Mouse (Mus musculus): ENCODE measurements at regions not wholly inside any gene's neighbourhood (a gene's known extent, or its start where the extent isn't known, plus 50 kb on each side); places are given as distances from the start of the nearest gene placed in this dataset.

DNA sequence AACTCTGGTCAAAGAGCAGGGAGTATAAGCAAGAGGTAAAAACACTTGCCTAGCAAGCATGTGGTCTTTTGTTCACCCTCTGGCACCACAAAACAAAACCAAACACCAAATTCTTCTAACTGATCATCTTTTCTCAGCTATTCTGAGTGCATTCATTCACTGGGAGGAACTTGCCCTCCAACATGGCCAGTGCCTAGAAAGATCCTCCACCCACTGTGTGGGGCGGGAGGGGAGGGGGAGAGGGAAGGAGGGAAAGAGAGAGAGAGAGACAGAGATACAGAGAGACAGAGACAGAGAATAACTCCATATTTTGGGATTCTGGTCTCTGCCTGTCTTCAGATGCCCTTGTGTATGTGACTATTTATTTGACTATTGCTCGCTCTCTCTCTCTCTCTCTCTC is 360.9 kb downstream of the Nuf2 start:
- Histone ChIP-seq H3K36me3 (no peaks in the 10 kb centered on the region), H3K9me3 (no peaks in the 10 kb centered on the region), H3K4me2 (no peak overlapping the region), H3K4me3 (no peak overlapping the region), H3K27me3 (no peaks in the 10 kb centered on the region), H3K4me1 (replicated peaks) (no peaks in the 10 kb centered on the region), H3K9ac (no peak overlapping the region), H3K27ac (replicated peaks) (no peak overlapping the region)
- no peak for ATAC-seq (ENCODE audit: low read depth)
- 77% methylated on average over 2 of the region's 2 CpGs for WGBS

DNA sequence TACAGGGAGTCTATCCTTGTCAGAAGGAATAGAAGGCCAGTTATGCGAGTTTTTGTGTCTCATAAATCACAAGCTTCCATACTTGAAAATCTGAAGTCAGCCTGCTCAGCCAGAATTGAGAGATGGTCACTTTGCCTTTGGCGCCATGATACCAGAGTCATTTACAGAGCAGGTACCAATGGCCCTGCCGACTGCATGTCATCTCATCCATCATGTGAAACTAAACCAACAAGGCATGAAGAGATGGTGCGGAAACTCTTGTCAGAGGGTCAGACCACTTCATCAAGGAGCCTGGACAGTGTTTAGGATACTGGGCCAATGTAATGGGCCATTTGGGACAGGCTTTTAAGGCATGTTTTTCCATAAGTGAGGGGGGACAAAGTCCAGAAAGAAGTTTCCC is 363.2 kb downstream of the Nuf2 start:
- no peaks in the 10 kb centered on the region for H3K4me1 ChIP-seq (replicated peaks)
- H3K36me3 ChIP-seq: no peaks in the 10 kb centered on the region
- H3K4me2 ChIP-seq: no peak overlapping the region
- H3K27ac ChIP-seq (replicated peaks): no peak overlapping the region
- no peaks in the 10 kb centered on the region for H3K9me3 ChIP-seq
- no peaks in the 10 kb centered on the region for H3K27me3 ChIP-seq
- no peak for ATAC-seq (ENCODE audit: low read depth)
- no peak overlapping the region for H3K9ac ChIP-seq
- WGBS: 89% methylated on average over 4 of the region's 4 CpGs
- no peak overlapping the region for H3K4me3 ChIP-seq

DNA sequence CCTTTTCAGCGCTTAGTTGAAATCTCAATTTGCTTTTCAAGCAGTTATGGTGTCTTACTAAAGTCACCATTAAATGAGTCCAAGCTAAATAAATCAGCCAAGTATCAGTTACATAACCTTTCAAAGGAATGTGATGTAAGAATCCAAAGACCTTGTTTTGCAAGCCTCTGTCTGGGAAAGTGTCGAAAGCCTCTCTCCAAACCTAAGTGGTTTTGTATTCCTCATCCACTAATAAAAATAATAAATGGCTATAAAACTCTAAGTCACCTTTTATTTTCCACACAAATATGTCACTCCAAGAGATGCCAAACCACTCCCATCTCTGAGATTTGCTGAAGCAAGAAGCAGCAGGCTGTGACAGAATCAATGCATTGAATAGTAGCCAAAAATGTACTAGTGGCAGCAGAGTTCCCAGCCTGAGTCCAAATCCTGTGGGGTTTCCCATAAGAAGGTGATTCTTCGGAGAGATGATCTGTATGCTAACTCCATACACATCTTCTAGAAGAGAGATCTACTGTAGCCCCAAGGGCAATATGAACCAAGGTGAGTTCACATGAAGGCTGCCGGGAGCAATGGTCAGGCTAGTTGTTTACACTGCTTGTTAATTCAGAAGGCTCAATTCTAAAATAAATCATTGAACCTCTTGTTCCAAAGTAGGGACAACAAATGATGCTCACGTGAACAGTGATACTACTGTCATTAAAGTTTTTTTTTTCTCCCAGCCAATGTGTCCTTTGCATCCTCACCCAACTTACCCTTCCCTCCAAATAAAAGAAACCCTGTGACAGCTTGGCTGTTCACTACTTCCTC is 365.0 kb downstream of the Nuf2 start:
- ATAC-seq (ENCODE audit: low read depth): no peak

DNA sequence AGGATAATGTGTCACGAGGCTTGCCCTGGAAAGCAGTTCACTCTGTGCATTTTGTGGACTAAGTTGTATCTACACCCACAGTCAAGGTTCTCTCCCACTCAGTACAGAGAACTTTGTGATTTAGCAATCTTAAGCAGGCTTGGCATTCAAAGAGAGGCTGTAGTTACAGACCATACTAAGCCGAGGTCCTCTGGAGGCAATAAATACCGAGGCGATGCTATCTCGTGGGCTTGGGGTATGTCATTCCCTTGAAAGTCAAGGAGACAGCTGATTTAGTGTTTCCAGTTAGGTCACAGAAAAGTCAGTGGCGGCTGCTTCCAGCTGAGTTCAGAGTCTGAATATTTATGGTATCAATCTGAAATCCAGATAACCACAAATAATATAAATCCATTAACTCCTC is 370.4 kb downstream of the Nuf2 start:
- no peaks in the 10 kb centered on the region for H3K36me3 ChIP-seq
- H3K4me2 ChIP-seq: no peak overlapping the region
- 0 out of 2 replicates have a peak, but pooled peaks cover 4% of the 10 kb centered on the region for H3K4me1 ChIP-seq (replicated peaks)
- H3K27me3 ChIP-seq: no peaks in the 10 kb centered on the region
- ATAC-seq (ENCODE audit: low read depth): no peak
- no peak overlapping the region for H3K4me3 ChIP-seq
- no peak overlapping the region for H3K27ac ChIP-seq (replicated peaks)
- 46% methylated on average over 6 of the region's 6 CpGs for WGBS
- no peak overlapping the region for H3K9ac ChIP-seq
- H3K9me3 ChIP-seq: peaks cover 4% of the 10 kb centered on the region; the same call in 1 of the 2 replicates

More for the DNA sequence above, 365.0 kb downstream of the Nuf2 start:
- Histone ChIP-seq H3K27ac (replicated peaks) (no peak overlapping the region), H3K27me3 (no peaks in the 10 kb centered on the region), H3K9ac (no peak overlapping the region), H3K4me3 (no peak overlapping the region), H3K4me1 (replicated peaks) (no peaks in the 10 kb centered on the region), H3K4me2 (no peak overlapping the region), H3K36me3 (no peaks in the 10 kb centered on the region), H3K9me3 (peaks cover 4% of the 10 kb centered on the region; the same call in 1 of the 2 replicates)
- 79% methylated on average over 5 of the region's 5 CpGs for WGBS

DNA sequence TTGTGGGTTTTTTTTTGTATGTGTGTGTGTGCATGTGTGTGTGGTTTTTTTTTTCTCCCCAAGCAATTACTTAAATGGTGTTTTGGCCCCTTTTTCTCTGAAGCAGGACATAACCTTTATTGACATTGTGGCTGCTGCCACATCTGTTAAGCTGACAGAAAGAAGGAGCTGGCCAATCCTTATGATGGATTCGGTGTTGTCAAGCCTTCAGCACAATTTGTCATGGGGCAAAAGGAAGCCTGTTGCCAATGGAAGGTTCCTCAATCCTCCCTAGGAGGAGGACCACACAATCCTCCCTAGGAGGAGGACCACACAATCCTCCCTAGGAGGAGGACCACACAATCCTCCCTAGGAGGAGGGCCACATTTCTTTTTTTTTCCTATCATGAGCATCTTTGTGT is 371.0 kb downstream of the Nuf2 start:
- Histone ChIP-seq H3K4me3 (no peak overlapping the region), H3K9me3 (peaks cover 4% of the 10 kb centered on the region; the same call in 1 of the 2 replicates), H3K9ac (no peak overlapping the region), H3K27ac (replicated peaks) (no peak overlapping the region), H3K4me1 (replicated peaks) (0 out of 2 replicates have a peak, but pooled peaks cover 4% of the 10 kb centered on the region), H3K36me3 (no peaks in the 10 kb centered on the region), H3K4me2 (no peak overlapping the region), H3K27me3 (no peaks in the 10 kb centered on the region)
- WGBS: 78% methylated on average over 1 of the region's 1 CpGs
- ATAC-seq (ENCODE audit: low read depth): no peak

DNA sequence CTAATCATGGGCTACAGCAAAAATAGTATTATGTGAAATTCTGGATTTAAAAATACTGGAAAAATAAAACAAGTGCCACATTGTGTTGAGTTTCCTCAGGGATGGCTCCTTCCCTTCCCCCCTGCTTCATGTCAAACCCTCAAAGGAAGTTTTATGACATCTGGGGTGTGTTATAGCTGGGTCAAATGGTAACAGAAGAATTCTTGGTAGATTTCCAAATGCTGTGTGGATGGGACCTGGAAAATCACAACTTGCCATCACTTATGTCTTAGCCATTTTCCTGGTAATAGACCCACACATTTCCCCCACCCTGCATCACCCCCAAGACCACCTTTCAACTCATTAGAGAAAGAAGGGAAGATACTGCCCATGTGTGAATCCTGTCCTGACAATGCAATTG is 371.5 kb downstream of the Nuf2 start:
- Histone ChIP-seq H3K9me3 (peaks cover 4% of the 10 kb centered on the region; the same call in 1 of the 2 replicates), H3K27me3 (no peaks in the 10 kb centered on the region), H3K4me2 (no peak overlapping the region), H3K9ac (no peak overlapping the region), H3K4me1 (replicated peaks) (0 out of 2 replicates have a peak, but pooled peaks cover 4% of the 10 kb centered on the region), H3K27ac (replicated peaks) (no peak overlapping the region), H3K36me3 (no peaks in the 10 kb centered on the region), H3K4me3 (no peak overlapping the region)
- ATAC-seq (ENCODE audit: low read depth): no peak

DNA sequence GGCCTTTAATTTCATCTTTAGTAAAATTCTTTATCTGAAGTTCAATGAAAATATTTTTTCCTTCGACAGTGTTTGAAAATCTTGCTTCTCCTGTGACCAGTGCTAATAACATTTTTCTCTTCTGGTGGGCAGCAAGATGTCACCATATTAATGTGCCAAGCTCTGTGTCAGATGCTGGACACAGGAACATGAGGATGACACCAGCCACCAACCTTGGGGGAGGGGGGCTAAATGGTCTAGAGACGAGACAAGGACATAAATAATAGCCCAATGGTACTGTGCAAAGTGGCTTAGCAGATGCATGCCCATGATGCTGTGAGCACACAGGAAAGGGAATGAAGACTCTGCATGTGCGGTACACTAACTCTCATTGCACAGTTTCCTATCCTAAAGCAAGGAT is 373.8 kb downstream of the Nuf2 start:
- 0 out of 2 replicates have a peak, but pooled peaks cover 4% of the 10 kb centered on the region for H3K4me1 ChIP-seq (replicated peaks)
- no peaks in the 10 kb centered on the region for H3K36me3 ChIP-seq
- no peak for ATAC-seq (ENCODE audit: low read depth)
- H3K27ac ChIP-seq (replicated peaks): no peak overlapping the region
- no peak overlapping the region for H3K4me2 ChIP-seq
- WGBS: 79% methylated on average over 3 of the region's 3 CpGs
- no peak overlapping the region for H3K4me3 ChIP-seq
- H3K27me3 ChIP-seq: no peaks in the 10 kb centered on the region
- H3K9me3 ChIP-seq: peaks cover 4% of the 10 kb centered on the region; the same call in 1 of the 2 replicates
- H3K9ac ChIP-seq: no peak overlapping the region

DNA sequence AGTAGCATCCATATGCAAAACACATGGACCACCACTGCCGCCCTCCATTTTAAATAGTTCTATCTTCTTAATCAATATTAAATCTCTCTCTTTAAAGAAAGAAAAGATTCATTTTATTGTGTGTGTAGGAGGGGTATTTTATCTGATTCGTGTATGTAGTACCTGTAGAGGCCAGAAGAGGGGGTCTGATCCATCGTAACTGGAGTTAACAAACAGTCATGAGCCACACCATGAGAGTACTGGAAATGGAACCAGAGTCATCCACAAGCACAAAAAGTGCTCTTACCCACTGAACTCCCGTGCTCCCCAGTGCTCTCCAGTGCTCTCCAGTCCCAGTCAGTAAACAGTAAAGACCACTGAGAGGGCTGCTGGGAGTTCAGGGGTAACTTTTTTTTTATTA is 374.4 kb downstream of the Nuf2 start:
- 0 out of 2 replicates have a peak, but pooled peaks cover under 1% of the 10 kb centered on the region for H3K9me3 ChIP-seq
- no peak overlapping the region for H3K4me3 ChIP-seq
- H3K27me3 ChIP-seq: no peaks in the 10 kb centered on the region
- no peak overlapping the region for H3K9ac ChIP-seq
- no peaks in the 10 kb centered on the region for H3K36me3 ChIP-seq
- no peak overlapping the region for H3K4me2 ChIP-seq
- ATAC-seq (ENCODE audit: low read depth): no peak
- 0 out of 2 replicates have a peak, but pooled peaks cover 4% of the 10 kb centered on the region for H3K4me1 ChIP-seq (replicated peaks)
- no peak overlapping the region for H3K27ac ChIP-seq (replicated peaks)
- WGBS: 91% methylated on average over 4 of the region's 4 CpGs

DNA sequence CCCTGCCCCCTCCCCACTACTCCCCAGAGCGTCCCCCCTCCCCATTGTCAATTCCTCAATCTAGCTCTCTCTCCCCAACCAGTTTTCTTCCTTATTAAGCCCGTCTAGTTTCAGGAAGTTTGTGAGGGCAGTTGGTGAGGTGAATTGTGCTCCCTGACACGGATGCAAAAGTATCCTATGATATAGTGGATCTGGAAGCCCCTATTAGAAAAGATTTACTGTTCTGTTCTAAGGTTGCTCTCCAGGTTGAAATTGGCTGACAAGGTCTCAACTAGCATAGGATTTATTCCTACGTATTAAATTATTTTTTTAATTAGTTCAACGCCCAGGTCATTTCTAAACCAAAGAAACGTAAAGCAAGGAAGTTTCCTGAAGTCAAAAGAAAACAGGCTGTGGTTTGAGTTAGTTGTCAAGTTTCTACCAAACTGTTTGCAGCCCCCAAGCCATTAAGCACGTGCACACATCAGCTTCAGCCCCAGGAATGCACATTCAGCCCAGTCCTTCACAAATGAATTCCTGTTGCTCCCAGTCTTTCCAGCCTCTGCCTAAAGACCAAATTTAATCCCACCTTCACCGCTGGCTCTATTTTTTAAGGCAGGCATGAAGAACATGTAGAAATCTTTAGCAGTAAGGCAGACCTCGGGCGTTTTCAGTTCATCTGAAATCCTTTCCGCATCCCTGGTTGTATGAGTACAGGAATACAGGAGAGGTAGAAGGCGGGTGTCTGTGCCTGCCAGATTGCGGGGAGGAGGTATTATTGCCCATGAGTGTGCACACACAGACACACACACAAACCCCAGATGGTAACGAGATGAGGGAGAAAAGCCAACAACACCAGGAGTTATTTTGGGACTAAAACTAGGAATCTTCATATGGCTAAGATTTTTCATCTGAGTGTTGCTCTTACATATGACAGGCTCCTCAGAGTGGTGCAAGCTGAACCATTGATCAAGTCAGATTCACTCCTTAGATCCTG is 375.5 kb downstream of the Nuf2 start:
- 0 out of 2 replicates have a peak, but pooled peaks cover 4% of the 10 kb centered on the region for H3K4me1 ChIP-seq (replicated peaks)
- H3K27me3 ChIP-seq: no peaks in the 10 kb centered on the region
- H3K9me3 ChIP-seq: no peaks in the 10 kb centered on the region
- H3K9ac ChIP-seq: no peak overlapping the region
- no peak overlapping the region for H3K4me3 ChIP-seq
- no peak for ATAC-seq (ENCODE audit: low read depth)
- H3K27ac ChIP-seq (replicated peaks): no peak overlapping the region
- no peaks in the 10 kb centered on the region for H3K36me3 ChIP-seq
- 80% methylated on average over 14 of the region's 14 CpGs for WGBS
- no peak overlapping the region for H3K4me2 ChIP-seq

DNA sequence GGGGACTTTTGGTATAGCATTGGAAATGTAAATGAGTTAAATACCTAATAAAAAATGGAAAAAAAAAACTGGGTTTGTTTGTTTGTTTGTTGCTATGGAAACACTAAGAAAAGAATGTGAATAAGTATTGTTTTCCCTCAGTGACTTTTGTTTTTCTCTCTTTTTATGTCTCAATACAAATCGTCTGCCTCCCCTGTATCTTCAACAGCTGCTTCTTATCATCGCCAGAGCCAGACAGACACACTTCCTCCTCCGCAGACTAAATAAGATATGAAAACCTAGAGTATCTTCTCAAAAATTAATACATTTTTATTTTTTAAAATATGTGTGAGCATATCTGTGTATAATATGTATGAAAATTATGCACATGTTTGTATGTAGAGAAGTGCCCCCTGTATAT is 389.0 kb downstream of the Nuf2 start:
- WGBS: 73% methylated on average over 3 of the region's 3 CpGs
- peaks cover 17% of the 10 kb centered on the region for H3K4me1 ChIP-seq (replicated peaks)

DNA sequence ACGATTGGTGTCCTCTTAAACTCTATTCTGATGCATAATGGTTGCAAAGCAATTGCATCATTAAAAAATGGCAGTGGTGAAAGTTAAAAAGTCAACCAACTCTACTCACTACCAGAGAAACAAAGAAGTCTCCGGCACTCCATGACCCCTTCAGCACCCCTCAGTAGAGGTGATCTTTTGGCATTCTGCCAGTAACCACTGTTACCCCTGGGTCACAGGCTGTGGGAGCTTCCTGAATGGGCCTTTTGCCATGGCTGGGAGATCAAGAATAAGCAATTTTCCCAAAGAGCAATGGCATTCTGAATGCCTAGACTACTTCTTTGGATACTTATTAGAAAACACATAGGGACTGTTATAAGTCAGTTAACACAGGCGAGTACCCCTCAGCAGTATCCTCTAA is 391.2 kb downstream of the Nuf2 start:
- Histone ChIP-seq H3K4me3 (no peak overlapping the region), H3K4me2 (no peak overlapping the region), H3K36me3 (no peaks in the 10 kb centered on the region), H3K27me3 (no peaks in the 10 kb centered on the region), H3K9me3 (peaks cover 13% of the 10 kb centered on the region; the same call in 1 of the 2 replicates), H3K4me1 (replicated peaks) (peaks cover 17% of the 10 kb centered on the region), H3K9ac (no peak overlapping the region), H3K27ac (replicated peaks) (no peak overlapping the region)
- WGBS: 42% methylated on average over 3 of the region's 3 CpGs
- no peak for ATAC-seq (ENCODE audit: low read depth)

More for the DNA sequence above, 389.0 kb downstream of the Nuf2 start:
- Histone ChIP-seq H3K9me3 (peaks cover 13% of the 10 kb centered on the region; the same call in 1 of the 2 replicates), H3K9ac (no peak overlapping the region), H3K4me2 (no peak overlapping the region), H3K27me3 (no peaks in the 10 kb centered on the region), H3K27ac (replicated peaks) (no peak overlapping the region), H3K36me3 (no peaks in the 10 kb centered on the region), H3K4me3 (no peak overlapping the region)
- no peak for ATAC-seq (ENCODE audit: low read depth)

DNA sequence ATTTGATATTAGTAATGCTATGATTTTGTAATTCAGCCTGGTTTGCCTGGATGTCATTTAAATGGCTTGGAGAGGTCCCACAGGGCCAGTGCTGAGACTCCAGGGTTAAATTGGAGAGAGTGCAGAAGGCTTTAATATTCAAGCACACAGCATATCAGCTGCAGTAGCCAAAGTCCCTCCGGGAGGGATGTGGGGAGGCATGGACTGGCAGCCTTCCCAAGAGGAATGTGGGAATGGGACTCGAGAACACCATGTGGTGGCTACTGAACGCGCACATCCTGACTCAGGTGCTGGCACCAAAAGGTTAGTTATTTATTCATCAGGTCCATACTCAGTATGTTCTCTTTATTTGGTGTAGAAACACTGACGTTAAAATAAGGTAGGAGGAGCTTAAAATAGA is 391.8 kb downstream of the Nuf2 start:
- no peaks in the 10 kb centered on the region for H3K27me3 ChIP-seq
- H3K36me3 ChIP-seq: no peaks in the 10 kb centered on the region
- no peak overlapping the region; the same call in 1 of the 2 replicates for H3K27ac ChIP-seq (replicated peaks)
- no peak overlapping the region for H3K9ac ChIP-seq
- H3K4me1 ChIP-seq (replicated peaks): peaks cover 17% of the 10 kb centered on the region
- 31% methylated on average over 5 of the region's 5 CpGs for WGBS
- H3K4me3 ChIP-seq: no peak overlapping the region
- peaks cover 13% of the 10 kb centered on the region; the same call in 1 of the 2 replicates for H3K9me3 ChIP-seq
- ATAC-seq (ENCODE audit: low read depth): no peak
- no peak overlapping the region for H3K4me2 ChIP-seq

All from neural tube, embryonic 13.5 days (tissue).